Mouse (Mus musculus) hindbrain, embryonic 13.5 days (tissue): ENCODE results near the gene Acss2. TPM values are rescaled to one million over a fixed set of nuclear protein-coding genes. Genes with fewer than 3 reads are reported as not detected.

Experiments used
- ATAC-seq: fragments of 200-750 bp; cut with Nextera tagmentation; 2 replicates; pipeline ENCODE4 v1.8.0; 2017; ENCODE audit warnings: moderate TSS enrichment; ENCODE audit not compliant: low FRiP score
- H3K27ac ChIP-seq: fragments of 300-500 bp; sonication (generic); 2 replicates; pipeline ENCODE4 v1.5.1; 2015; ENCODE audit warnings: inconsistent platforms, mild to moderate bottlenecking, moderate library complexity
- H3K27me3 ChIP-seq: fragments of 300-500 bp; sonication (generic); 2 replicates; pipeline ENCODE4 v1.6.1; 2015; ENCODE audit warnings: mild to moderate bottlenecking, inconsistent platforms
- H3K36me3 ChIP-seq: fragments of 300-500 bp; sonication (generic); 2 replicates; pipeline ENCODE4 v1.6.1; 2015; ENCODE audit warnings: mild to moderate bottlenecking, inconsistent platforms
- H3K4me1 ChIP-seq: fragments of 300-500 bp; sonication (generic); replicated peaks from 2 replicates; pipeline ENCODE4 v1.6.1; 2015; ENCODE audit warnings: inconsistent platforms
- H3K4me2 ChIP-seq: fragments of 300-500 bp; sonication (generic); 2 replicates; pipeline ENCODE4 v1.6.1; 2015; ENCODE audit warnings: inconsistent platforms, mild to moderate bottlenecking, moderate library complexity
- H3K4me3 ChIP-seq: fragments of 300-500 bp; sonication (generic); 2 replicates; pipeline ENCODE4 v1.5.1; 2015; ENCODE audit warnings: mild to moderate bottlenecking, inconsistent platforms
- H3K9ac ChIP-seq: fragments of 300-500 bp; sonication (generic); 2 replicates; pipeline ENCODE4 v1.6.1; 2015; ENCODE audit warnings: mild to moderate bottlenecking, inconsistent platforms
- H3K9me3 ChIP-seq: fragments of 300-500 bp; sonication (generic); 2 replicates; pipeline ENCODE4 v1.6.1; 2016; ENCODE audit warnings: inconsistent platforms
- WGBS: fragments of 180-500 bp; shearing (Covaris S2); methylation state at CpG from one replicate; pipeline ENCODE4 v1.1.7; 2015; 5-methylcytosine and 5-hydroxymethylcytosine counted together
- polyA plus RNA-seq: library from polyadenylated mRNA; unstranded; fragments of >200 nt; fragmentation: Nextera tagmentation; extraction: Ambion mirVana; gene quantifications from 2 replicates; pipeline ENCODE4 v1.2.1, GENCODE M21; 2015

The Acss2 gene
- polyA plus RNA-seq, 1 experiment from 2014 or later: 29.0 TPM

- 76% methylated on average over 4 of the region's 4 CpGs for WGBS
Measured at GRCm38 (mm10) chr2:155582384-155582995, 64.7 kb downstream of the Acss2 start.

GRCm38 (mm10) chr2:155582996-155583395 lies 65.2 kb downstream of the Acss2 start:
- no peaks in the 10 kb centered on the region for H3K27me3 ChIP-seq
- WGBS: 85% methylated on average over 5 of the region's 5 CpGs
- no peak overlapping the region for H3K4me3 ChIP-seq
- ATAC-seq: no peak
- H3K36me3 ChIP-seq: peaks cover 3% of the 10 kb centered on the region; the same call in 1 of the 2 replicates
- H3K27ac ChIP-seq: no peak overlapping the region
- no peaks in the 10 kb centered on the region for H3K4me1 ChIP-seq
- no peak overlapping the region for H3K9ac ChIP-seq
- no peak overlapping the region for H3K4me2 ChIP-seq
- no peaks in the 10 kb centered on the region for H3K9me3 ChIP-seq

More at GRCm38 (mm10) chr2:155582384-155582995, 64.7 kb downstream of the Acss2 start:
- no peak overlapping the region for H3K27ac ChIP-seq
- H3K4me2 ChIP-seq: no peak overlapping the region
- no peaks in the 10 kb centered on the region for H3K4me1 ChIP-seq
- peaks cover 8% of the 10 kb centered on the region; the same call in 1 of the 2 replicates for H3K36me3 ChIP-seq
- ATAC-seq: no peak
- no peaks in the 10 kb centered on the region for H3K9me3 ChIP-seq
- H3K9ac ChIP-seq: no peak overlapping the region
- H3K27me3 ChIP-seq: no peaks in the 10 kb centered on the region
- H3K4me3 ChIP-seq: no peak overlapping the region

GRCm38 (mm10) chr2:155583927-155584530 lies 66.3 kb downstream of the Acss2 start:
- Histone ChIP-seq H3K27me3 (no peaks in the 10 kb centered on the region), H3K36me3 (no peaks in the 10 kb centered on the region), H3K9me3 (no peaks in the 10 kb centered on the region), H3K9ac (no peak overlapping the region), H3K4me1 (no peaks in the 10 kb centered on the region), H3K27ac (no peak overlapping the region), H3K4me2 (no peak overlapping the region), H3K4me3 (no peak overlapping the region)
- WGBS: 36% methylated on average over 5 of the region's 5 CpGs
- ATAC-seq: no peak

- ATAC-seq: no peak
- Histone ChIP-seq H3K9me3 (no peaks in the 10 kb centered on the region), H3K4me1 (no peaks in the 10 kb centered on the region), H3K27me3 (no peaks in the 10 kb centered on the region), H3K4me3 (no peak overlapping the region), H3K9ac (no peak overlapping the region), H3K4me2 (no peak overlapping the region), H3K27ac (no peak overlapping the region), H3K36me3 (no peaks in the 10 kb centered on the region)
- WGBS: 86% methylated on average over 9 of the region's 9 CpGs
Measured at GRCm38 (mm10) chr2:155585082-155585481, 67.3 kb downstream of the Acss2 start.

- Histone ChIP-seq H3K9me3 (no peaks in the 10 kb centered on the region), H3K9ac (no peak overlapping the region), H3K4me2 (no peak overlapping the region), H3K36me3 (no peaks in the 10 kb centered on the region), H3K27ac (no peak overlapping the region), H3K4me1 (no peaks in the 10 kb centered on the region), H3K27me3 (no peaks in the 10 kb centered on the region), H3K4me3 (no peak overlapping the region)
- 68% methylated on average over 10 of the region's 10 CpGs for WGBS
- no peak for ATAC-seq
Measured at GRCm38 (mm10) chr2:155585486-155585885, 67.7 kb downstream of the Acss2 start.

GRCm38 (mm10) chr2:155588136-155588535 lies 70.4 kb downstream of the Acss2 start:
- no peak overlapping the region for H3K9ac ChIP-seq
- H3K9me3 ChIP-seq: no peaks in the 10 kb centered on the region
- H3K4me2 ChIP-seq: no peak overlapping the region
- WGBS: 88% methylated on average over 3 of the region's 3 CpGs
- H3K27me3 ChIP-seq: no peaks in the 10 kb centered on the region
- peaks cover 15% of the 10 kb centered on the region for H3K4me1 ChIP-seq
- no peak overlapping the region for H3K27ac ChIP-seq
- H3K4me3 ChIP-seq: no peak overlapping the region
- ATAC-seq: no peak
- H3K36me3 ChIP-seq: no peaks in the 10 kb centered on the region

- Histone ChIP-seq H3K27me3 (no peaks in the 10 kb centered on the region), H3K4me3 (no peak overlapping the region), H3K36me3 (no peaks in the 10 kb centered on the region), H3K4me2 (no peak overlapping the region), H3K9ac (no peak overlapping the region), H3K4me1 (peaks cover 17% of the 10 kb centered on the region), H3K27ac (no peak overlapping the region), H3K9me3 (no peaks in the 10 kb centered on the region)
- ATAC-seq: no peak
- WGBS: 73% methylated on average over 6 of the region's 6 CpGs
Measured at GRCm38 (mm10) chr2:155589521-155589920, 71.8 kb downstream of the Acss2 start.

- H3K9ac ChIP-seq: 0 out of 2 replicates have a peak overlapping the region, but pooled peaks have one; percentile 6
- H3K4me1 ChIP-seq: peaks cover 17% of the 10 kb centered on the region
- H3K27me3 ChIP-seq: peaks cover 5% of the 10 kb centered on the region; the same call in 1 of the 2 replicates
- H3K4me2 ChIP-seq: no peak overlapping the region
- WGBS: 93% methylated on average over 2 of the region's 2 CpGs
- H3K4me3 ChIP-seq: no peak overlapping the region
- no peak overlapping the region for H3K27ac ChIP-seq
- no peak for ATAC-seq
- no peaks in the 10 kb centered on the region for H3K36me3 ChIP-seq
- no peaks in the 10 kb centered on the region for H3K9me3 ChIP-seq
Measured at GRCm38 (mm10) chr2:155590876-155591275, 73.1 kb downstream of the Acss2 start.

GRCm38 (mm10) chr2:155591676-155592075 lies 73.9 kb downstream of the Acss2 start:
- Histone ChIP-seq H3K4me1 (peaks cover 17% of the 10 kb centered on the region), H3K9ac (peak overlapping the region; percentile 75), H3K36me3 (no peaks in the 10 kb centered on the region), H3K4me2 (peak overlapping the region; percentile 79), H3K4me3 (peak overlapping the region; percentile 52), H3K27me3 (peaks cover 9% of the 10 kb centered on the region; the same call in 1 of the 2 replicates), H3K9me3 (no peaks in the 10 kb centered on the region), H3K27ac (peak overlapping the region; percentile 85; the same call in 1 of the 2 replicates)
- 9% methylated on average over 6 of the region's 6 CpGs for WGBS
- ATAC-seq: no peak

- H3K4me3 ChIP-seq: peak within 1 kb of the TSS; percentile 52
- H3K4me1 ChIP-seq: peaks cover 17% of the 10 kb centered on the region
- peak within 1 kb of the TSS; percentile 85 for H3K27ac ChIP-seq
- H3K27me3 ChIP-seq: peaks cover 9% of the 10 kb centered on the region; the same call in 1 of the 2 replicates
- peak within 1 kb of the TSS; percentile 75 for H3K9ac ChIP-seq
- ATAC-seq: peak; percentile 91
- H3K4me2 ChIP-seq: peak within 1 kb of the TSS; percentile 79
- WGBS: under 1% methylated on average over 53 of the region's 53 CpGs
- H3K9me3 ChIP-seq: no peaks in the 10 kb centered on the region
- H3K36me3 ChIP-seq: no peaks in the 10 kb centered on the region
Measured at GRCm38 (mm10) chr2:155592137-155592853, 74.5 kb downstream of the Acss2 start, which contains the start of gene Gss. TSS of gene Gss (minus strand) at chr2:155592810.

- H3K9ac ChIP-seq: peak overlapping the region; percentile 75
- under 1% methylated on average over 9 of the region's 9 CpGs for WGBS
- peak overlapping the region; percentile 52 for H3K4me3 ChIP-seq
- peaks cover 17% of the 10 kb centered on the region for H3K4me1 ChIP-seq
- H3K36me3 ChIP-seq: no peaks in the 10 kb centered on the region
- peak overlapping the region; percentile 79 for H3K4me2 ChIP-seq
- no peaks in the 10 kb centered on the region for H3K9me3 ChIP-seq
- peak; percentile 95; the same call in 1 of the 2 replicates for ATAC-seq
- peaks cover 12% of the 10 kb centered on the region; the same call in 1 of the 2 replicates for H3K27me3 ChIP-seq
- H3K27ac ChIP-seq: peak overlapping the region; percentile 72
Measured at GRCm38 (mm10) chr2:155592854-155593283, 75.1 kb downstream of the Acss2 start.

- no peak for ATAC-seq
- Histone ChIP-seq H3K27me3 (peaks cover 12% of the 10 kb centered on the region; the same call in 1 of the 2 replicates), H3K27ac (no peak overlapping the region), H3K9me3 (no peaks in the 10 kb centered on the region), H3K36me3 (no peaks in the 10 kb centered on the region), H3K4me2 (no peak overlapping the region), H3K4me3 (no peak overlapping the region), H3K4me1 (peaks cover 17% of the 10 kb centered on the region), H3K9ac (no peak overlapping the region)
- 83% methylated on average over 6 of the region's 6 CpGs for WGBS
Measured at GRCm38 (mm10) chr2:155595516-155595915, 77.8 kb downstream of the Acss2 start.
